Mouse (Mus musculus) kidney, postnatal 0 days (tissue): ENCODE measurements around the gene Tet1. TPM values are rescaled to one million over a fixed set of nuclear protein-coding genes. Genes with fewer than 3 reads are reported as not detected.

Experiments used
- ATAC-seq: fragments of 200-750 bp; cut with Nextera tagmentation; replicated peaks from 2 replicates; pipeline ENCODE4 v1.8.0; 2017; ENCODE audit warnings: low read depth, moderate number of reproducible peaks, moderate TSS enrichment, moderate library complexity; ENCODE audit not compliant: low FRiP score
- DNase-seq: peaks from one replicate; pipeline ENCODE4 v3.0.0-alpha.2; 2016; ENCODE audit warnings: low spot score
- H3K27ac ChIP-seq: fragments of 300-500 bp; sonication (generic); 2 replicates; pipeline ENCODE4 v1.5.1; 2014; ENCODE audit warnings: mild to moderate bottlenecking
- H3K27me3 ChIP-seq: fragments of 300-500 bp; sonication (generic); 2 replicates; pipeline ENCODE4 v1.6.1; 2014; ENCODE audit warnings: low read length, mixed read lengths; ENCODE audit not compliant: insufficient read depth
- H3K36me3 ChIP-seq: fragments of 300-500 bp; sonication (generic); 2 replicates; pipeline ENCODE4 v1.6.1; 2014; ENCODE audit warnings: low read length, mixed read lengths; ENCODE audit not compliant: insufficient read depth
- H3K4me1 ChIP-seq: fragments of 300-500 bp; sonication (generic); replicated peaks from 2 replicates; pipeline ENCODE4 v1.6.1; 2014; ENCODE audit warnings: antibody characterized with exemption, low read length, mixed read lengths; ENCODE audit not compliant: insufficient read depth
- H3K4me2 ChIP-seq: fragments of 300-500 bp; sonication (generic); 2 replicates; pipeline ENCODE4 v1.6.1; 2014; ENCODE audit warnings: mild to moderate bottlenecking, low read length, moderate library complexity, mixed read lengths
- H3K4me3 ChIP-seq: fragments of 300-500 bp; sonication (generic); replicated peaks from 2 replicates; pipeline ENCODE4 v1.5.1; 2014; ENCODE audit warnings: low read depth, low read length
- H3K9ac ChIP-seq: fragments of 300-500 bp; sonication (generic); 2 replicates; pipeline ENCODE4 v1.6.1; 2014; ENCODE audit warnings: low read depth, low read length
- H3K9me3 ChIP-seq: fragments of 300-500 bp; sonication (generic); replicated peaks from 2 replicates; pipeline ENCODE4 v1.6.1; 2016; ENCODE audit warnings: low read length, inconsistent platforms, mixed read lengths
- CTCF ChIP-seq: IDR thresholded peaks from 2 replicates; pipeline ENCODE4 v1.5.1; 2016; ENCODE audit warnings: antibody characterized with exemption, low read depth, mild to moderate bottlenecking, moderate library complexity
- WGBS: fragments of 180-500 bp; shearing (Covaris S2); extraction: QIAGEN DNeasy Blood & Tissue Kit; methylation state at CpG from one replicate; pipeline ENCODE4 v1.1.7; 2014; 5-methylcytosine and 5-hydroxymethylcytosine counted together
- polyA plus RNA-seq: library from polyadenylated mRNA; unstranded; fragments of >200 nt; fragmentation: Nextera tagmentation; extraction: Ambion mirVana; gene quantifications from 2 replicates; pipeline ENCODE4 v1.2.1, GENCODE M21; 2015

Gene Tet1
- polyA plus RNA-seq, 1 experiment from 2014 or later = 17.3 TPM

DNA sequence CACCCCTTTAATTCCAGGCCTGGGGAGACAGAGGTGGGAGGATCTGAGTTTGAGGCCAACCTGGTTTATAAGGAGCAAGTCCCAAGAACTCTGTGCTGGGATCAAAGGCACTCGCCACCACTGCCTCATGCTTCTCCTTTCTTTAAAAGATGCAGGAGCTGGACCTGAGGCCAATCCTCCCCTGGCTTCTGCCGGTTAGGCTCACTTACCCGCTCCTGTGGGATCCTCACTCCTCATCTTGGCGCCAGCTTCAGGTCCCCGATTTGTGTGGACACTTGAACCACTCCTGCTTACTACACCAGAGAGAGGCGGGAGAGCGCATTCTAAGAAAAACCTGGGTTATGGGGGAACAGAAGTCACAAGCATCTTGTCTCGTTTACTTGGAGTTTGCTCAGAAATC is 7.0 kb downstream of the Tet1 start:
- peak; percentile 33 for DNase-seq
- no peak overlapping the region for H3K9ac ChIP-seq
- H3K9me3 ChIP-seq = no peaks in the 10 kb centered on the region
- no peak for TF ChIP-seq CTCF
- H3K27ac ChIP-seq = no peak overlapping the region
- H3K27me3 ChIP-seq = no peaks in the 10 kb centered on the region
- 29% methylated on average over 8 of the region's 8 CpGs for WGBS
- no peak for ATAC-seq
- H3K4me1 ChIP-seq = no peaks in the 10 kb centered on the region
- no peaks in the 10 kb centered on the region for H3K36me3 ChIP-seq
- no peak overlapping the region for H3K4me2 ChIP-seq
- H3K4me3 ChIP-seq = no peak overlapping the region

DNA sequence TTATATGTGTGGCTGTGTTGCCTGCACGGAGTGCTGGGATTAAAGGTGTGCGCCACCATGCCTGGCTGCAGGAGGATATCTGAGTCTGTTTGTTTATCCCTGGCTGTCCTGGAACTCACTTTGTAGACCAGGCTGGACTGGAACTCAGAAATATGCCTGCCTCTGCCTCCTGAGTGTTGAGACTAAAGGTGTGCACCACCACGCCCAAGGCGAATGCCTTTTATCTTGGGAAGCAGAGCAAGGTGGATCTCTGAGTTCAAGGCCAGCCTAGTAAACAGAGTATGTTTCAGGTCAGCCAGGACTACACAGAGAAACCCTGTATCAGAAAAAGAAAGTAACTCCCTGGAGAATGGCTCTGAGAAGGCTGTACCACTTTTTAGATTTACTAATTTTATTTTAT is 8.7 kb downstream of the Tet1 start:
- Histone ChIP-seq H3K4me1 (no peaks in the 10 kb centered on the region), H3K27ac (no peak overlapping the region), H3K4me3 (no peak overlapping the region), H3K36me3 (no peaks in the 10 kb centered on the region), H3K9ac (no peak overlapping the region), H3K9me3 (no peaks in the 10 kb centered on the region), H3K4me2 (no peak overlapping the region), H3K27me3 (no peaks in the 10 kb centered on the region)
- DNase-seq = no peak
- no peak for ATAC-seq
- no peak for TF ChIP-seq CTCF
- WGBS = 98% methylated on average over 4 of the region's 4 CpGs

DNA sequence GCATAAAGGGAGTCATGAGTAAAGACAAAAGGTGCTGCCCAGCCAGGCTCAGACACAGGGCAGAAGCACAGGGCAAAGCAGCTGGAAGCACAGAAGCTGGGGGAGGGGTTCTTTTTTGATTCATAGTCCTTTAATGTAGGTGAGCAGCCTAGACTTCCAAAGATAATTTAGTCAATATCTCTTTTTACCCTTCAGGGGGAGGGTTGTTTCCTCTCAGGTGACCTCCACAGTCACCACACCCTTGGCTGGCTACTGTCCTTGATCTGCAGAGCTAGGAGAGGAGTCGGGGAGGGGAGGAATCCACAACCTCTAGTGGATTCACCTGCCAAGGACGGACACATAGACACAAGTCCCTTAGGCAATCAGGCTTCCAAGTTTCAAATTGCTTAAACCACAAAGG is 10.7 kb downstream of the Tet1 start:
- H3K4me1 ChIP-seq = no peaks in the 10 kb centered on the region
- no peak overlapping the region for H3K4me2 ChIP-seq
- H3K9me3 ChIP-seq = no peaks in the 10 kb centered on the region
- H3K36me3 ChIP-seq = no peaks in the 10 kb centered on the region
- H3K9ac ChIP-seq = no peak overlapping the region
- no peak for DNase-seq
- ATAC-seq = no peak
- no peaks in the 10 kb centered on the region for H3K27me3 ChIP-seq
- 87% methylated on average over 2 of the region's 2 CpGs for WGBS
- TF ChIP-seq CTCF = no peak
- no peak overlapping the region for H3K27ac ChIP-seq
- no peak overlapping the region for H3K4me3 ChIP-seq

DNA sequence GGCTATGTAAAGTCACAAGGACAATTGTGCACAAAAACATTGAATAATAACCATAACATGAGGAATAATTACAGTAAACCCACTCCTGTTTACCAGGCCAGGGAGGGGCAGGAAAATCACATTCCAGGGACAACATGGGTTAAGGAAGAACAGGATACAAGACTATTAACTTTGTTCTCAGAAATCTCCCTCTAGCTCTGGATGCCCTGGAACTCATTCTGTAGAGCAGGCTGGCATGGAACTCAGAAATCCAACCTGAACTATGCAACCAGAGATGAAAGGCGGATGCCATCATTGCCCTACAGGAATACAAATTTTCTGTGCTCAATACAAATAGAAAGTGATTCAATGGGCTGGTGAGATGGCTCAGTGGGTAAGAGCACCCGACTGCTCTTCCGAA is 11.4 kb downstream of the Tet1 start:
- ATAC-seq (no peak), DNase-seq (no peak)
- TF ChIP-seq CTCF = no peak
- WGBS = 95% methylated on average over 3 of the region's 3 CpGs
- Histone ChIP-seq H3K4me2 (no peak overlapping the region), H3K27ac (no peak overlapping the region), H3K9ac (no peak overlapping the region), H3K36me3 (no peaks in the 10 kb centered on the region), H3K4me1 (no peaks in the 10 kb centered on the region), H3K4me3 (no peak overlapping the region), H3K27me3 (no peaks in the 10 kb centered on the region), H3K9me3 (no peaks in the 10 kb centered on the region)

DNA sequence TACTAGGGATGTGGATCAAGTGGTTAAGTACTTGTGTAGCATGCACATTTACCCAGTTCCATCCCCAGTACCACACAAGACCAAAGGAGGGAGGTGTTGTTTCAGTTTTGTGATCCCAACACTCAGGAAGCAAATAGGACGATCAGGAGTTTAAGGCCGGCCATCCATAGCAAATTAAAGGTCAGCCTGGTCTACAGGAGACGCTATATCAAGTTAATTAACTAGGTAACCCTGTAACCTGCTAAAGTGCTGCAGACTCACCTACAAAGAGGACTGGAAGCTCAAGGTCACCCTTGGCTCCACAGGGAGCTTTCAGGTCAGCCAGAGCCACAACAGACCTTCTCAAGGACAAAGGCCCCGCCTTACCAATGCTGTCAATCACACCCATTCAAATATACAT is 12.0 kb downstream of the Tet1 start:
- ATAC-seq (0 out of 2 replicates have a peak, but pooled peaks have one; percentile 33), DNase-seq (peak; percentile 61)
- 41% methylated on average over 4 of the region's 4 CpGs for WGBS
- H3K27ac ChIP-seq = no peak overlapping the region
- H3K4me2 ChIP-seq = no peak overlapping the region
- no peaks in the 10 kb centered on the region for H3K36me3 ChIP-seq
- no peaks in the 10 kb centered on the region for H3K4me1 ChIP-seq
- no peak overlapping the region for H3K9ac ChIP-seq
- H3K4me3 ChIP-seq = no peak overlapping the region
- peak; percentile 63 for TF ChIP-seq CTCF
- no peaks in the 10 kb centered on the region for H3K9me3 ChIP-seq
- H3K27me3 ChIP-seq = no peaks in the 10 kb centered on the region

DNA sequence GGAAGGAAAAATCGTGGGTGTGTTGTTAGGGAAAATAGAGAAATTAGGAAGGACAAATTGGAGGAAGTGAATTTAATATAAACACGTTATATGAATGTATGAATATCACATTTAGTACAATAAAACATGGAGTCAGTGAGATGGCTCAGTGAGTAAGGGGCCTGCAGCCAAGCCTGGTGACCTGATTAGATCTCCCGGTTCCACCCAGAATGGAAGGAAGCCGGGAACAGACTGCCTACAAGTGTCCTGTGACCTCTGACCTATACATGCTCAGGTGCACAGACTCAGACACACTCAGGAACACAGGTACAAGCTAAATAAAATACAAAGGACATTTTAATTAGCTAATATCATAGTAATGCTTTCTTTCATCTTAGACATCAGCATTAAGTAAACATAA is 12.8 kb downstream of the Tet1 start:
- TF ChIP-seq CTCF = no peak
- ATAC-seq (no peak), DNase-seq (no peak)
- 69% methylated on average over 4 of the region's 4 CpGs for WGBS
- no peak overlapping the region for H3K9ac ChIP-seq
- no peak overlapping the region for H3K27ac ChIP-seq
- no peaks in the 10 kb centered on the region for H3K27me3 ChIP-seq
- no peaks in the 10 kb centered on the region for H3K4me1 ChIP-seq
- H3K36me3 ChIP-seq = no peaks in the 10 kb centered on the region
- no peak overlapping the region for H3K4me2 ChIP-seq
- H3K4me3 ChIP-seq = no peak overlapping the region
- H3K9me3 ChIP-seq = no peaks in the 10 kb centered on the region

DNA sequence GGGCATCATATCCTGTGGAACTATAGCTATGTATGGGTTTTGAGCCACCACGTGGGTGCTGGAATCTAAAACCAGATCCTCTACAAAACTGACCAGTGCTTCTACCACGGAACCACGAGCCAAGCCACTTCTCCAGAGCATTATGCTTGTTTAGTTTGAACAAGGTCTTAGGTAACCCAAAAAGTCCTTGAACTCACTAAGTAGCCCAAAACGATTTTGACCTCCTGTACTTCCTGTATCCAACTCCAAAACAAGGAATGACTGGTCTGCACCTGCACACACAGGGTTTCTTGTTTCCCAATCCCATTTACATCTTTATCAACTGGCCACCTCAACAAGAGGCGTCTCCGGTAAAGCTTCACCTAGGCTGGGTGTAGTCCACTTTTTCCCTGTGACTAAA is 13.4 kb downstream of the Tet1 start:
- Histone ChIP-seq H3K9me3 (no peaks in the 10 kb centered on the region), H3K9ac (no peak overlapping the region), H3K4me3 (no peak overlapping the region), H3K4me2 (no peak overlapping the region), H3K4me1 (no peaks in the 10 kb centered on the region), H3K27me3 (no peaks in the 10 kb centered on the region), H3K36me3 (no peaks in the 10 kb centered on the region), H3K27ac (no peak overlapping the region)
- no peak for DNase-seq
- no peak for TF ChIP-seq CTCF
- WGBS = 77% methylated on average over 6 of the region's 6 CpGs
- no peak for ATAC-seq
